Mouse (Mus musculus) right cerebral cortex, postnatal 14 days (tissue): Measurements from ENCODE around the gene Pxt1.

Experiments
- DNase-seq: peaks from one replicate; pipeline ENCODE4 v3.0.0; 2022

The Pxt1 gene

DNA sequence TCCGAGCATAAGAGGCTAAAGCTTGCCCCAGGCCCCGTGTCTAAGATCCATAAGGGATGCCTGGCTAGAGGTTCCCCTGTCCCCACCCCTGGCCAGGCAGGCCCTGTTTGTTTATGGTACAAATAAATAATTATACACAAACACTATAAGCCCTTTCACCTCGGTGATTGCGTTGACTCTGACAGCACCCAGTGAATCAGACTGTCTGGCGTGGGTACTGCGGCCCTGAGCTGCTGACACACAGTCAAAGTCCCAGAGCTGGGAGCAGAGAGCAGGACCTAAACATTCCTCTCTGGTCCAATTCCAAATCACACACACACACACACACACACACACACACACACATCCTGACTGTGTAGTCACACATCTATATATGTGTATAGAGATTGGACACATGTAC is 29.7 kb downstream of the Pxt1 start:
- DNase-seq: no peak

- DNase-seq: no peak
Observed at GRCm38 (mm10) chr17:28913200-28913599, 30.4 kb downstream of the Pxt1 start.

DNA sequence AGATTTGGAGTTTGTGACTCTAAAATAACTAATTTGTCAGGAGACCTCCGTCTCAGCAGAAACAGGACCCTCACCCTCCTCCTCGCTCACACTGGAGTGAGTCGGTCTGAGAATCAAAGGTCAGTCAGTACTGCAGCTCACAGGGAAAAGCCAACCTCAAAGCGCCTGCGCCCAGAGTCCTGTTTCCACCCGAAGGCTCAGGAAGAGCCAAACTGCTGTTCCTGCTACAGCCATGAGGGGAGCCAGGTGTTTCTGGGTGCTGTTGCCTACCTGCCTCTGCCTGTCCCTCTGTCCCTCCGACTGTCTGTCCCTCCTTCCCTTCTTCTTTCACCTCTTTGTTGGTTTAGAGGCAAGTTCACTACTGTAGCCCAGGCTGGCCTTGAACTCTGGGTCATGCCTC is 33.5 kb downstream of the Pxt1 start:
- no peak for DNase-seq

- peak; percentile 72 for DNase-seq
Observed at GRCm38 (mm10) chr17:28909252-28909941, 34.2 kb downstream of the Pxt1 start.

DNA sequence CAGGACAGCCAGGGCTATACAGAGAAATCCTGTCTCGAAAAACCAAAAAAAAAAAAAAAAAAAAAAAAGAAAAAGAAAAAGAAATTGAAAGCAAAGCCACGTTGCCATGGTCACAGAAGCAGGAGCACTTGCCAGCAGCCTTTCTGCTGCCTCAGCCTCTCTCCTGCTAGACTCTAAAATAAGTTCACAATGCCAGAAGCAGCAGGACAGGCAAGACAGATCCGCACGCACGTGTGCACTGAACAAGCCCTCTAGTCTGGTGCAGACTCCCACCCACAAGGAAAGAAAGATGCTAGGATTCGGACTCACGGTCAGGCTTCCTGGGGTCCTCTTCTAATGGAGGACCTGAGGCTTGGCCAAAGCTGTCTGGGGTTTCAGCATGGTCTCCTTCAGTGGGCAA is 35.7 kb downstream of the Pxt1 start:
- peak; percentile 41 for DNase-seq

DNA sequence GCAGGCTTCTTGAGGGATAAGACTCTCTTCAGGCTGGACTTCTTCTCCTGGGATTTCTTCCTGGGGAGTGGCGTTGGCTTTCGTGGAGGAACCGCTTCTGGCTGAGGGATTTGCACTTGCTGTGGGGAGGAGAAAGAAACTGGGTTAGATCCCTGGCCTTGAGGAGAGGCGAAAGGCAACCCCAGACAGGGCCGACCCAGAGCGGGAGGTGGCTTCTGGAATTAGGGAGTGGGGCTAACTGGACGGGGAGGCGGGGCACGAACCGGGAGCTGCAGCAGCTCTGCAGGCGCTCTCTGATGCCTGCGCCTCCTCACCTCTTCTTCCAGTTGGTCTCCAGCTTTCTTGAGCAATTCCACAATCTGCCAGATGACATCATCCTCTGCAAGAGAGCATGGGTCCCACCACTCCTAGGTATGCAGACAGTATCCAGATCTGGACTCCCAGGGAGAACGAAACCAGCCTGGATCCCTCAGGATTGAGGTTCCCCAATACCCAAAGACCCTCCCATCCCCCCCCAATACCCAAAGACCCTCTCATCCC is 38.2 kb downstream of the Pxt1 start:
- DNase-seq: no peak

DNA sequence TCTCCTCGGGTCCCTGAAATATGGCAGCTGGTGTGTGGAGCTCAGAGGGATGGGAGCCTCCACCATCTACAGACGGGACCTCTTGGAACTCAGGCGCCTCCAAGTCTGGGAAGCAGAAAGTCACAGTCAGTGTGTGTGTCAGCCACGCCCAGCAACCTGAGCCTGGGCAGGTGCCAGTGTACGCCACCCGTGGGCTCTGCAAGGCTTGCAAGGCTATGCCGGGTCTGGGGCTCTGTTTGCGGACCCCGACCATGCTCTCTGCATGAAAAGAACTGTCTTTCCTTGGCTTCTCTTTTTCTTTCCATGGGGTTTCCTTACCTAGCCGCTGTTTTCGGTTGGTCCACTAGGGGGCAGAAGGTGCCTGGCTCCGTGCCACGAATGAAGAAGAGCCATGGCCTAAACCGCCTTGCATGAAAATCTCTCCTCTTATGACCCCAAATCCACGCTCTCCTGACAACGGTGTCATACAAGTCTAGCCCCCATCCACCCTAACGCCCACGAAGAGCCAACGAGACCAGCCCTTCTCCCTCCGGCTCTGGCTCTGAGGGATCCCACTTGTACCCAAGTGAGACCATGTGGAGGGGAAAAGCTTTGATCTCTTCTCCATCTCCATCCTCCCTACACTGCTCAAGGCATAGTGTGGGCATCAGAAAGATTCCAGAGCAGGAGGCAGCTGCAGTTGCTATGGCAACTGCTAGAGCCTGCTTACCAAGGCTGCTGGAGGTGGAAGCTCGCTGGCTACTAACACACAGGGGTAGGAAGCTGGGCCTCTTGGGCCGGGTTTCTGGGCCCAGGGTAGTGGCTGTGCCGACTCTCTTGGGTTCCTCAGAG is 38.9 kb downstream of the Pxt1 start:
- peak; percentile 67 for DNase-seq

- no peak for DNase-seq
Observed at GRCm38 (mm10) chr17:28901559-28901958, 42.1 kb downstream of the Pxt1 start.

GRCm38 (mm10) chr17:28899427-28899826 is 44.2 kb downstream of the Pxt1 start:
- no peak for DNase-seq

DNA sequence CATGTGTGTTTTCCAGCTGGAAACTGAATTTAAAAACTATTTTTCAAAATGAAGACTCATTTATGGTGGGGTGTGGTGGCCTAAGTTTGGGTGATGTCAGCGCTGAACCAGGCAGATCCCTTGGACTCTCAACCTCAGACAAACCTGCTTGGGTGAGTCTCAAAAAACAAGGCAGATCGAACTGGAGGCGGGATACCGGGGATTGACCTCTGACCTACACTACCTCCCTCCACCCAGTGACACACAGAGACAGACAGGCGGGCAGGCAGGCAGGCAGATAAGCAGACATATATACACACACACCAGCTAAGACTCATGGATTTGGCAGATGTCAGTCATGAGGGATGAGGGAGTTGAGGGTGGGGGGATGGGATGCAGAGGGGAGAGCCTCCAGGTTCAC is 45.4 kb downstream of the Pxt1 start:
- no peak for DNase-seq

DNA sequence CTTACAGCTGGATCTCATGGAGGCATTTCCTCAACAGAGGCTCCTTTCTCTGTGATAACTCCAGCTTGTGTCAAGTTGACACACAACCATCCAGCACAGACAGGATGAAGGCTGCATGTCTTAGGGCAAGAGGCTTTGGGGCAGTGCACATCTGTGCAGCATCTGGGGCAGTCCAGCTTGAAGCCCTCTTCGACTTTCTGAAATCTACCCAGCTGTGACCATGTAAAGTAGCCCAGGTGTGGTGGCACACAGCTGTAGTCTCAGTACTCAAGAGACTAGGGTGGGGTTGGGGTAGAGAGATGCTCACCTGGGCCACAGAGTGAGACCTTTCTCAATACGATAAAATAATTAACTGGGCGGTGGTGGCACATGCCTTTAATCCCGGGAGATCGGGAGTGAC is 45.8 kb downstream of the Pxt1 start:
- no peak for DNase-seq

- no peak for DNase-seq
Observed at GRCm38 (mm10) chr17:28896095-28896780, 47.4 kb downstream of the Pxt1 start.

DNA sequence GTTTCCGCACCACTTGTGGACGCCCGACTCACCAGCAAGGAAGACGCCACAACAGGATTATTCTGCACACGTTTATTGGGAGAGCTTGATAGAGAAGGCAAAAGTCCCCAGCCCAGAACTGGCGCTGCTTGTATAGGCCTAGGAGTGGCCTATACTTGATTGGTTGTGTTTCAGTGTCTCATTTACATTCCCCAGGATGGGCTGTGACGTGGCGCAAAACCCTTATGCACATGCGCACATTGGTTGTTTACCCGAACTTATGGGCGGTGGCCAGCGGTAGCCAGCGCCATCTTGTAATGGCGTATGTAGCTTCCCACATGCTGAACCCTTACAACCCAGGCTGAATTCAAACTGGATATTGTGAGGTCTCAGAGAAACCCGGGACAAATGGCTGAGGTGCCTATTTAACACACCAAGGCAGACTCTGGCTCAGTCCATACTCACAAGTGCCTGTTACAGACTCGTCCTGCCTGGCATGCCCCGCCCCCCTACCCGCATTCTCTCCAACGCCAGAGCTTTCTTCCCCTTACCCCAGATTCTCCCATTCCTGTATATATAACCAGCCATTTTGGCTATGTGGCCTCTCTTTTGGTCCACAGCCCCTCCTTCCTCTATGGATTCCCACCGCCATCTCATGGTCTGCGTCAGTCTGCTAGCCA is 48.3 kb downstream of the Pxt1 start:
- no peak for DNase-seq

- DNase-seq: no peak
Observed at GRCm38 (mm10) chr17:28894050-28894767, 49.4 kb downstream of the Pxt1 start.

- no peak for DNase-seq
Observed at GRCm38 (mm10) chr17:28886266-28886665, 57.4 kb downstream of the Pxt1 start.

DNA sequence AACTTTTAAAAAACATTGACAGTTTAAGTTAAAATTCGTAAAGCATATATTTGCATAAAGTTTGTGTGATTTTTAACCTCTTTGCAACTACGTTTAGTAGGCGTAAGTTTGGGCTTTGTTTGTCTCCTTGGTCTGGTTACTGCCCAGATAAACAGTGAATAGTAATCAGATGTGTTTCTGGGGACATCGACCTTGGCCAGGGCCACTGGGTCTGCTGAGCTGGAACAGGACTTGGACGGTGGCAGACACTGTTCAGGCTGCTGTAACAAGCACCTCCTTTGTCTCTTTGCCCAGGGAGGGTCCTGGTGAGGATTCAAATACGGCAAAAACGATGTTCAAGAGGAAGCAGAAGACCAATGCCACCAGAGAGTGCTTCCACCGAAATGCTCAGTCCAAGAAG is 58.4 kb downstream of the Pxt1 start:
- DNase-seq: no peak
